Mouse (Mus musculus) lung, postnatal 36 days (tissue): Measurements from ENCODE around the gene Preb.

Source experiments
- DNase-seq: peaks from one replicate; pipeline ENCODE4 v3.0.0; 2022; ENCODE audit warnings: mixed read lengths

Preb gene

GRCm38 (mm10) chr5:30920621-30921020 is 39.5 kb downstream of the Preb start:
- peak; percentile 66 for DNase-seq

GRCm38 (mm10) chr5:30919831-30920614 is 40.1 kb downstream of the Preb start:
- no peak for DNase-seq

GRCm38 (mm10) chr5:30918691-30919090 is 41.5 kb downstream of the Preb start:
- DNase-seq: no peak

GRCm38 (mm10) chr5:30917891-30918670 is 42.1 kb downstream of the Preb start:
- no peak for DNase-seq

GRCm38 (mm10) chr5:30917348-30917747 is 42.8 kb downstream of the Preb start:
- DNase-seq: no peak

- no peak for DNase-seq
Measured at GRCm38 (mm10) chr5:30916841-30917240, 43.3 kb downstream of the Preb start.

- DNase-seq: peak; percentile 98
Measured at GRCm38 (mm10) chr5:30915974-30916433, 44.2 kb downstream of the Preb start.

GRCm38 (mm10) chr5:30915456-30915855 is 44.7 kb downstream of the Preb start:
- DNase-seq: no peak

GRCm38 (mm10) chr5:30914849-30915248 is 45.3 kb downstream of the Preb start:
- DNase-seq: no peak

- DNase-seq: no peak
Measured at GRCm38 (mm10) chr5:30914101-30914635, 46.0 kb downstream of the Preb start.

GRCm38 (mm10) chr5:30913060-30913841 is 46.9 kb downstream of the Preb start, which contains the start of gene Emilin1:
Gene Emilin1, plus strand, starts transcription at chr5:30913402.
- peak; percentile 79 for DNase-seq

GRCm38 (mm10) chr5:30912156-30912555 is 48.0 kb downstream of the Preb start:
- no peak for DNase-seq

- no peak for DNase-seq
Measured at GRCm38 (mm10) chr5:30910481-30910880, 49.7 kb downstream of the Preb start.

GRCm38 (mm10) chr5:30909863-30910262 is 50.3 kb downstream of the Preb start:
- no peak for DNase-seq

- DNase-seq: peak; percentile 44
Measured at GRCm38 (mm10) chr5:30909300-30909659, 50.9 kb downstream of the Preb start.

- DNase-seq: no peak
Measured at GRCm38 (mm10) chr5:30908426-30909299, 51.5 kb downstream of the Preb start.

- DNase-seq: peak; percentile 98
Measured at GRCm38 (mm10) chr5:30907413-30908059, 52.6 kb downstream of the Preb start, which contains the start of gene Ost4. Gene Ost4, minus strand, starts transcription at chr5:30907788.

GRCm38 (mm10) chr5:30901860-30902259 is 58.3 kb downstream of the Preb start:
- DNase-seq: no peak
